Mouse (Mus musculus): ENCODE measurements around the gene Olfr1033. TPM values are rescaled to one million over a fixed set of nuclear protein-coding genes. Genes with fewer than 3 reads are reported as not detected.
"Not testable (repeated sequence)": the region's sequence is repeated elsewhere in the genome, so short reads cannot be mapped to it uniquely, and the experiment has no call there.

Olfr1033 gene
- polyA plus RNA-seq, 1 experiment, result 0.39 TPM

DNA sequence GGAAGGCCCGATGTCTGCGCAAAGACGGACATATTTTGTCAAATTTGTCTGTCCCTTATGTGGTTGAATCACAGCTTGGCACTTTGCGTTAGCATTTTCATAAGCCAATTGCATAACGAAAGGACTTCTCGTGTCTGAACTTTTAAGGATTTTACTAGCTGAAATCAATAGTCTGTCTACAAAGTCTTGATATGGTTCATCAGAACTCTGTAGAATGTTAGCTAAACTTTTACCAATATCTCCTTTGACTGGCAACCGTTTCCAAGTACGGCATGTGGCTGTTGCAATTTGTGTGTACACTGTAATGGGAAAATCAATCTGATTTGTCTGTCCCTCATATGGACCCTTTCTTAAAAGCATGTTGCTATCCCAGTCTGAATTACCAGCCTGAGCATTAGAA, 49.8 kb downstream of the Olfr1033 start:
- H3K4me3 ChIP-seq (ENCODE audit: control insufficient read depth, insufficient read depth, low read length), result no peak overlapping the region
- no peaks in the 10 kb centered on the region for H3K36me3 ChIP-seq (ENCODE audit: control insufficient read depth, insufficient read depth, low read length)
- no peak overlapping the region for H3K27ac ChIP-seq (ENCODE audit: control insufficient read depth, insufficient read depth, low read length)
- H3K27me3 ChIP-seq (ENCODE audit: control insufficient read depth, insufficient read depth, low read length), result no peaks in the 10 kb centered on the region
- TF ChIP-seq CTCF (IDR thresholded peaks at IDR 0.05; ENCODE audit: borderline replicate concordance, control insufficient read depth, extremely low read depth, insufficient read depth, low read length, poor library complexity), result no peak
- no peak for TF ChIP-seq POLR2A (IDR thresholded peaks at IDR 0.05; ENCODE audit: control insufficient read depth, extremely low read depth, insufficient read depth, low read length, poor library complexity)
- DNase-seq, result no peak
- WGBS, result 97% methylated on average over 8 of the region's 8 CpGs
- no peaks in the 10 kb centered on the region for H3K4me1 ChIP-seq (replicated peaks; ENCODE audit: control insufficient read depth, insufficient read depth, low read length)

- H3K4me1 ChIP-seq (replicated peaks; ENCODE audit: control insufficient read depth, insufficient read depth, low read length), result not testable (repeated sequence)
Measured at GRCm38 (mm10) chr2:86073692-86074091, 53.3 kb downstream of the Olfr1033 start, which contains the start of gene Olfr1036. Gene Olfr1036 (plus strand): TSS chr2:86073992.

GRCm38 (mm10) chr2:86080478-86080877, 60.0 kb downstream of the Olfr1033 start:
- not testable (repeated sequence) for H3K27ac ChIP-seq (ENCODE audit: control insufficient read depth, insufficient read depth, low read length); H3K27me3 ChIP-seq (ENCODE audit: control insufficient read depth, insufficient read depth, low read length); H3K4me3 ChIP-seq (ENCODE audit: control insufficient read depth, insufficient read depth, low read length); DNase-seq; H3K4me1 ChIP-seq (replicated peaks; ENCODE audit: control insufficient read depth, insufficient read depth, low read length); H3K36me3 ChIP-seq (ENCODE audit: control insufficient read depth, insufficient read depth, low read length)
- 95% methylated on average over 1 of the region's 1 CpGs for WGBS

More at GRCm38 (mm10) chr2:86073692-86074091, 53.3 kb downstream of the Olfr1033 start, which contains the start of gene Olfr1036:
- not testable (repeated sequence) for H3K4me3 ChIP-seq (ENCODE audit: control insufficient read depth, insufficient read depth, low read length); DNase-seq; H3K27me3 ChIP-seq (ENCODE audit: control insufficient read depth, insufficient read depth, low read length); H3K27ac ChIP-seq (ENCODE audit: control insufficient read depth, insufficient read depth, low read length); H3K36me3 ChIP-seq (ENCODE audit: control insufficient read depth, insufficient read depth, low read length)

GRCm38 (mm10) chr2:86087285-86087684, 66.9 kb downstream of the Olfr1033 start, which contains the start of gene Olfr1037:
Gene Olfr1037 (minus strand): TSS chr2:86087385.
- Histone ChIP-seq H3K36me3 (ENCODE audit: control insufficient read depth, insufficient read depth, low read length) (no peaks in the 10 kb centered on the region), H3K4me1 (replicated peaks; ENCODE audit: control insufficient read depth, insufficient read depth, low read length) (no peaks in the 10 kb centered on the region), H3K4me3 (ENCODE audit: control insufficient read depth, insufficient read depth, low read length) (no peak within 1 kb of the TSS), H3K27ac (ENCODE audit: control insufficient read depth, insufficient read depth, low read length) (no peak within 1 kb of the TSS), H3K27me3 (ENCODE audit: control insufficient read depth, insufficient read depth, low read length) (no peaks in the 10 kb centered on the region)
- TF ChIP-seq CTCF (IDR thresholded peaks at IDR 0.05; ENCODE audit: borderline replicate concordance, control insufficient read depth, extremely low read depth, insufficient read depth, low read length, poor library complexity), result no peak
- no peak for TF ChIP-seq POLR2A (IDR thresholded peaks at IDR 0.05; ENCODE audit: control insufficient read depth, extremely low read depth, insufficient read depth, low read length, poor library complexity)
- no peak for DNase-seq
- 92% methylated on average over 2 of the region's 2 CpGs for WGBS

Other genes starting within 250 kb of the Olfr1033 start
- not detected in 2 replicates for gene Olfr1014, start 247.9 kb upstream of the Olfr1033 start, polyA plus RNA-seq (2012; rRNA removed)
- not detected in 2 replicates for gene Olfr1015, start 238.6 kb upstream of the Olfr1033 start, polyA plus RNA-seq (2012; rRNA removed)
- gene Olfr1016, start 218.1 kb upstream of the Olfr1033 start, polyA plus RNA-seq (2012; rRNA removed), result not detected in 2 replicates
- not detected in 2 replicates for gene Olfr1018, start 202.2 kb upstream of the Olfr1033 start, polyA plus RNA-seq (2012; rRNA removed)
- not detected in 2 replicates for gene Olfr1019, start 175.2 kb upstream of the Olfr1033 start, polyA plus RNA-seq (2012; rRNA removed)
- not detected in 2 replicates for gene Olfr1020, start 173.6 kb upstream of the Olfr1033 start, polyA plus RNA-seq (2012; rRNA removed)
- not detected in 2 replicates for gene Olfr1022, start 152.0 kb upstream of the Olfr1033 start, polyA plus RNA-seq (2012; rRNA removed)
- gene Olfr1023, start 135.0 kb upstream of the Olfr1033 start, polyA plus RNA-seq (2012; rRNA removed), result not detected in 2 replicates
- not detected in 2 replicates for gene Olfr1024, start 115.6 kb upstream of the Olfr1033 start, polyA plus RNA-seq (2012; rRNA removed)
- not detected in 2 replicates for gene Olfr1025-ps1, start 105.4 kb upstream of the Olfr1033 start, polyA plus RNA-seq (2012; rRNA removed)
- gene Olfr1026, start 99.1 kb upstream of the Olfr1033 start, polyA plus RNA-seq (2012; rRNA removed), result not detected in 2 replicates
- not detected in 2 replicates for gene Olfr1028, start 70.2 kb upstream of the Olfr1033 start, polyA plus RNA-seq (2012; rRNA removed)
- gene Olfr1029, start 46.7 kb upstream of the Olfr1033 start, polyA plus RNA-seq (2012; rRNA removed), result not detected in 2 replicates
- gene Olfr1030, start 41.4 kb upstream of the Olfr1033 start, polyA plus RNA-seq (2012; rRNA removed), result not detected in 2 replicates
- not detected in 2 replicates for gene Olfr1031, start 30.3 kb upstream of the Olfr1033 start, polyA plus RNA-seq (2012; rRNA removed)
- gene Olfr1032, start 15.1 kb upstream of the Olfr1033 start, polyA plus RNA-seq (2012; rRNA removed), result not detected in 2 replicates
- 0.04 TPM in 2 replicates for gene Olfr1034, start 25.2 kb downstream of the Olfr1033 start, polyA plus RNA-seq (2012; rRNA removed)
- not detected in 2 replicates for gene Olfr1036, start 53.4 kb downstream of the Olfr1033 start, polyA plus RNA-seq (2012; rRNA removed)
- gene Olfr1037, start 66.8 kb downstream of the Olfr1033 start, polyA plus RNA-seq (2012; rRNA removed), result not detected in 2 replicates
- not detected in 2 replicates for gene Olfr1039, start 115.3 kb downstream of the Olfr1033 start, polyA plus RNA-seq (2012; rRNA removed)
- not detected in 2 replicates for gene Olfr1040, start 126.1 kb downstream of the Olfr1033 start, polyA plus RNA-seq (2012; rRNA removed)
- gene Olfr1042, start 141.2 kb downstream of the Olfr1033 start, polyA plus RNA-seq (2012; rRNA removed), result not detected in 2 replicates
- not detected in 2 replicates for gene Olfr1043, start 146.9 kb downstream of the Olfr1033 start, polyA plus RNA-seq (2012; rRNA removed)
- gene Olfr1044, start 157.2 kb downstream of the Olfr1033 start, polyA plus RNA-seq (2012; rRNA removed), result not detected in 2 replicates
- gene Olfr52, start 165.1 kb downstream of the Olfr1033 start, polyA plus RNA-seq (2012; rRNA removed), result not detected in 2 replicates
- gene Olfr1045, start 182.4 kb downstream of the Olfr1033 start, polyA plus RNA-seq (2012; rRNA removed), result not detected in 2 replicates
- gene Olfr1046, start 198.7 kb downstream of the Olfr1033 start, polyA plus RNA-seq (2012; rRNA removed), result not detected in 2 replicates
- gene Olfr1047, start 210.8 kb downstream of the Olfr1033 start, polyA plus RNA-seq (2012; rRNA removed), result not detected in 2 replicates
- not detected in 2 replicates for gene Olfr1048, start 219.7 kb downstream of the Olfr1033 start, polyA plus RNA-seq (2012; rRNA removed)
- gene Olfr1049, start 237.7 kb downstream of the Olfr1033 start, polyA plus RNA-seq (2012; rRNA removed), result not detected in 2 replicates

Measured in thymus, adult 2 months (tissue).